Mouse (Mus musculus): ENCODE measurements around the gene Dnah10.
A peak's percentile ranks its signal among the peaks of the same experiment; 100 is the strongest.

GRCm38 (mm10) chr5:124785650-124786049 is 60.8 kb downstream of the Dnah10 start:
- TF ChIP-seq CTCF (IDR thresholded peaks at IDR 0.05; ENCODE audit: low read depth, low read length): peak; percentile 42; the same call in 1 of the 2 replicates
- TF ChIP-seq POLR2A (IDR thresholded peaks at IDR 0.05; ENCODE audit: extremely low read depth, insufficient read depth, low read length): no peak

All from liver, adult 2 months (tissue).